Mouse (Mus musculus) CD4-positive, CD25-positive, alpha-beta regulatory T cell (primary cell): ENCODE measurements around the gene Ppp1r3f. TPM values are rescaled to one million over a fixed set of nuclear protein-coding genes. Genes with fewer than 3 reads are reported as not detected.

Source experiments
- polyA plus RNA-seq: library from polyadenylated mRNA; unstranded; fragments of 100-300 nt; shearing (Covaris generic); gene quantifications from one replicate; pipeline ENCODE4 v1.2.1, GENCODE M21; 2017

Ppp1r3f gene
- 22.6 TPM for polyA plus RNA-seq

GRCm38 (mm10) chrX:7574087-7574884 is at the start of gene Ppp1r3f:
Gene Ppp1r3f (minus strand): TSS chrX:7574283.

DNA sequence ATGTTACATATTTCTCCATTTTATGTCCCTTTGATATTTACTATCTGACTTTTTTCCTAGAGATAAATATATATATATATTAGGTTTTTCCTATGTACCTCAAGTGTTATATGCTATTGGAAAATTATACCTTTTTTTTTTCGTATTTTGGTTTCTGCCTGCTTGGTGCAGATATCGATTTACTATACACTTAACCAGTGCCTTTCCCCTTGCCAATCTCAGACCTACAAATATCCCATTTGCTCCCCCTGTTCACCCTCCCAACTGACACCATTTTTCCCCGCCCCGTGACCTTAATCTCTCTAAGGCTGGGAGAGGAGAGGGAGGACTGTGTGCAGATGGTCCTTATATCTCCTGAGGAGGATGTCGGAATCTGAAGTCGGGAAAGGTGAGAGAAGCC is 32.7 kb upstream of the Ppp1r3f start, which contains the start of gene Cacna1f:
Gene Cacna1f, plus strand, starts transcription at position 301 of the 400 bp plus-strand sequence.

DNA sequence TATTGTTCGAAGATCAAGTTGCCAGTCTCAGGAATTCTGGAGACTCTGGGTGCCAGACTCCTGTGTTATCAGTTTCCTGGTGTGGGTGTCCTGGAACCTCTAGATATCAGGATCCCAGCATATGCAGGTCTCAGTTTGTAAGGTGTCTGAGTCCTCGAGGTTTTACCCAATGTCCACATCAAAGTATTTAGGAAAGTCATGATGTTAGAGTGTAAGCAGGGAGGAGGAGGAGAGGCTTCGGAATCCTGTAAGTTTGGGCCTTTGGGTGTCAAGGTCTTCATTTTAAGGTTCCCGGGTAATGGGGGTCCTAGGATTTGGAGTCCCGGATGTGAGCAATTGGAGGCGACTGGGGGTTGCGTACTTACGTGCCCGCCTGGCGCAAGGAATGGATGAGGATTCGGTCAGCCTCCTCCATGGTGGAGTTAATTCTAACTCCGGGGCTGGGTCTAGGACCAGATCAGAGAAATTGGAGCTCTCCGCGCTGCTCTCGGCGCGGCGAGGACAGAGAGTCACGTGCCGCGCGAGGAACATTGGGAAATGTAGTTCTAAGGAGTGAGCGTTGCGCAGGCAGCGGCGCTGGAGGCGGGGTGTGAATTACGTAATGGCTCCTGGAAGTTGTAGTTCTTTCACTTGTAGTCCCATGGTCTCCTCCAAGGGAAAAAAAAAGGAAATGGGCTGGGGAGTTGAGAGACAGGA is 30.9 kb upstream of the Ppp1r3f start, which contains the start of gene Ccdc22:
Gene Ccdc22, minus strand, starts transcription at position 639 of the 696 bp plus-strand sequence.

DNA sequence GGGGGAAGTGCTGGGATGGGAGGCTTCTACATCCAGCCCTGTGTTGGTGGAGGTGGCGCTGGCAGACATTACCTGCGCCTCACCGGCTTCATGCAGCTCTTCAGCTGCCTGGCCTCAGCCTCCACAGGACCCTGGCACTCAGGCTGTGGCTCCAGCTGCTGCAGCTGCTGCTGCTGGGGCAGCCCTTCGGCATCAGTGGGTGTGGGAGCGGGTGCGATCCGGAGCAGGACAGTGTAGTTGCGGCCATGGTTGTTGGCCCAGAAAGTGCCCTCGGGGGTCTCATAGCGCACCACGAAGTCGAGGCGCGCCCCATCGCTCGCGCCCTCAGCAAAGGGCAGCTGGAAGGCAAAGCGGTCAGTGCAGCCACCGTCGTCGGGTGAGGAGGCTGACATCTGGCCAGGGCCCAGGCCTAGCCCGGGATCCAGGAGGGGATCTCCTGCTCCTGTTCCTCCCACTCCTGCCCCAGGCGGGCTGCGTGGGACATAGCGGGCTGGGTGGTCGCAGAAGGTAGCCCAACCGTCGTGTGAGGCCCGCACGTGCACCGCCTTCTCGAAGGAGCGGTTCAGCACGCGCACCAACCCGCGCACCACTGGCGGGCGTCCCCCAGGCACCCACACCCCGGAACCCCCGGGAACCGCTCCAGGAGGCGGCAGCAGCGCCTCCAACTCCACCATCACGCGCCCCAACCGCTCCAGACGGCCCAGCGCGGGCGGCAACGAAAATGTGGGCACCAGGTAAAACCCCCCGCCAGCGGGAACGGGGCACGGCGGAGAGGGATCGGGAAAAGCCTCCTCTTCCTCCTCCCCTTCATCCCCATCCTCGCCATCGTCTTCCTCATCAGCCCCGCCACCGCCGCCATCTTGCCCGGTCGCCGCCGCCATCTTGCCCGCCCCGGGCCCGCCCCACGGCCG is 652 bp downstream of the Ppp1r3f start, which contains the start of gene Foxp3:
Gene Foxp3, plus strand, starts transcription at position 469 of the 911 bp plus-strand sequence.

Other genes starting within 250 kb of the Ppp1r3f start
- 1.8 TPM for gene Usp27x, start 198.5 kb downstream of the Ppp1r3f start, polyA plus RNA-seq
- 130 TPM for gene Foxp3, start 639 bp downstream of the Ppp1r3f start, polyA plus RNA-seq
- gene Ccdc22, start 31.2 kb upstream of the Ppp1r3f start, polyA plus RNA-seq: 34.2 TPM
- gene Cacna1f, start 32.8 kb upstream of the Ppp1r3f start, polyA plus RNA-seq: 0.14 TPM
- gene Syp, start 64.2 kb upstream of the Ppp1r3f start, polyA plus RNA-seq: 20.3 TPM
- gene Prickle3, start 83.0 kb upstream of the Ppp1r3f start, polyA plus RNA-seq: 38.5 TPM
- gene Plp2, start 97.1 kb upstream of the Ppp1r3f start, polyA plus RNA-seq: 109 TPM
- not detected for gene Magix, start 107.0 kb upstream of the Ppp1r3f start, polyA plus RNA-seq
- gene Gpkow, start 122.8 kb upstream of the Ppp1r3f start, polyA plus RNA-seq: 65.3 TPM
- 77.9 TPM for gene Wdr45, start 140.1 kb upstream of the Ppp1r3f start, polyA plus RNA-seq
- 0.45 TPM for gene Gm45208, start 148.0 kb upstream of the Ppp1r3f start, polyA plus RNA-seq
- 26.2 TPM for gene Praf2, start 154.2 kb upstream of the Ppp1r3f start, polyA plus RNA-seq
- not detected for gene Ccdc120, start 176.6 kb upstream of the Ppp1r3f start, polyA plus RNA-seq
- gene Tfe3, start 188.3 kb upstream of the Ppp1r3f start, polyA plus RNA-seq: 31.1 TPM
- 117 TPM for gene Gripap1, start 215.5 kb upstream of the Ppp1r3f start, polyA plus RNA-seq
- gene Kcnd1, start 248.0 kb upstream of the Ppp1r3f start, polyA plus RNA-seq: 0.73 TPM